ENCODE assay signal across 9 mouse cellular contexts in genomic region chr2:4391678-4392085, GRCm38 (mm10).
DNase-seq lines count a peak whose midpoint lies in the region; ATAC-seq and TF ChIP-seq lines count a peak whose summit lies in the region.
"Had no signal": no experiment of that assay in that cellular context is flagged by ENCODE, and none has a peak within 500 bp of the region (broad histone marks: within the 10 kb centered on the region; RNA-seq: fewer than 3 reads in every experiment).

No protein-coding gene starts in this region.

- H3K27me3 ChIP-seq in liver, postnatal 0 days (ENCODE audit: insufficient read depth, low read length) = no peaks in the 10 kb centered on the region
- no peaks in the 10 kb centered on the region for H3K27me3 ChIP-seq in liver, embryonic 12.5 days (replicated peaks)
- no peaks in the 10 kb centered on the region for H3K27me3 ChIP-seq in limb, embryonic 10.5 days (ENCODE audit: low read depth, poor library complexity, severe bottlenecking)
- no peaks in the 10 kb centered on the region for H3K27me3 ChIP-seq in stomach, embryonic 16.5 days (ENCODE audit: control insufficient read depth, insufficient read depth, low read length)

- no peak overlapping the region for H3K4me3 ChIP-seq in liver, postnatal 0 days (ENCODE audit: low read depth, low read length)
- no peak overlapping the region for H3K4me3 ChIP-seq in liver, embryonic 12.5 days
- H3K4me3 ChIP-seq in limb, embryonic 10.5 days = no peak overlapping the region
- H3K4me3 ChIP-seq in stomach, embryonic 16.5 days (replicated peaks; ENCODE audit: low read length) = no peak overlapping the region; the same call in 1 of the 2 replicates

- H3K9ac ChIP-seq in liver, postnatal 0 days (replicated peaks) = no peak overlapping the region
- no peak overlapping the region for H3K9ac ChIP-seq in liver, embryonic 12.5 days
- H3K9ac ChIP-seq in stomach, embryonic 16.5 days (ENCODE audit: low read length) = peak overlapping the region; percentile 14; the same call in 1 of the 2 replicates

- intact Hi-C loops in heart, postnatal 10 days (cut with DNase I) = no loop called here

- H3K27ac ChIP-seq in liver, postnatal 0 days (ENCODE audit: low read depth) = 0 out of 2 replicates have a peak overlapping the region, but pooled peaks have one; percentile 0
- H3K27ac ChIP-seq in liver, embryonic 12.5 days = no peak overlapping the region
- peak overlapping the region; percentile 50; the same call in 1 of the 2 replicates for H3K27ac ChIP-seq in limb, embryonic 10.5 days
- H3K27ac ChIP-seq in stomach, embryonic 16.5 days (ENCODE audit: low read length) = no peak overlapping the region

- ATAC-seq in liver, postnatal 0 days = no peak
- ATAC-seq in liver, embryonic 12.5 days = no peak
- no peak for ATAC-seq in stomach, embryonic 16.5 days (ENCODE audit: insufficient read depth, low FRiP score)

- no peak overlapping the region for H3K4me2 ChIP-seq in liver, postnatal 0 days (ENCODE audit: low read depth, low read length)
- no peak overlapping the region for H3K4me2 ChIP-seq in liver, embryonic 12.5 days
- peak overlapping the region; percentile 39 for H3K4me2 ChIP-seq in stomach, embryonic 16.5 days (ENCODE audit: low read depth, low read length)

- no peak for TF ChIP-seq CTCF in liver, postnatal 0 days (IDR thresholded peaks at IDR 0.05; ENCODE audit: low read depth)

- 37% methylated on average over 7 of the region's 7 CpGs for WGBS in liver, postnatal 0 days (ENCODE audit: insufficient replicate concordance)
- WGBS in liver, embryonic 12.5 days (ENCODE audit: insufficient replicate concordance) = 16% methylated on average over 7 of the region's 7 CpGs
- WGBS in limb, embryonic 10.5 days = 49% methylated on average over 7 of the region's 7 CpGs
- 31% methylated on average over 7 of the region's 7 CpGs for whole genome bisulfite sequencing in stomach, embryonic 16.5 days

- DNase-seq in liver, postnatal 0 days = peak; percentile 18
- DNase-seq in heart, postnatal 10 days = peak; percentile 61 to 68
- DNase-seq in limb, embryonic 10.5 days (ENCODE audit: low spot score) = no peak
- no peak for DNase-seq in testis, postnatal 14 days (ENCODE audit: low spot score)
- DNase-seq in thymus, postnatal 25 days = no peak
- DNase-seq in natural killer cell, adult 2 months (ENCODE audit: low spot score in 2 of 2) = no peak
- DNase-seq: cerebellum, postnatal 36 days had no signal

- no peaks in the 10 kb centered on the region for H3K9me3 ChIP-seq in liver, postnatal 0 days (ENCODE audit: low read length)
- H3K9me3 ChIP-seq in liver, embryonic 12.5 days (replicated peaks) = no peaks in the 10 kb centered on the region
- no peaks in the 10 kb centered on the region for H3K9me3 ChIP-seq in limb, embryonic 10.5 days (replicated peaks)
- H3K9me3 ChIP-seq in stomach, embryonic 16.5 days (replicated peaks; ENCODE audit: control insufficient read depth, low read length) = no peaks in the 10 kb centered on the region

- H3K36me3 ChIP-seq in liver, postnatal 0 days (replicated peaks; ENCODE audit: insufficient read depth, low read length) = no peaks in the 10 kb centered on the region
- H3K36me3 ChIP-seq in liver, embryonic 12.5 days = no peaks in the 10 kb centered on the region
- H3K36me3 ChIP-seq in limb, embryonic 10.5 days = peaks cover 8% of the 10 kb centered on the region; the same call in 1 of the 2 replicates
- H3K36me3 ChIP-seq in stomach, embryonic 16.5 days (ENCODE audit: control insufficient read depth, insufficient read depth, low read length) = no peaks in the 10 kb centered on the region

- TF ChIP-seq EP300 in liver, postnatal 0 days (IDR thresholded peaks at IDR 0.05; ENCODE audit: low read depth) = no peak

- peaks cover 6% of the 10 kb centered on the region; the same call in 1 of the 2 replicates for H3K4me1 ChIP-seq in liver, postnatal 0 days (ENCODE audit: insufficient read depth)
- no peaks in the 10 kb centered on the region for H3K4me1 ChIP-seq in liver, embryonic 12.5 days
- peaks cover 21% of the 10 kb centered on the region; the same call in 1 of the 2 replicates for H3K4me1 ChIP-seq in limb, embryonic 10.5 days
- peaks cover 5% of the 10 kb centered on the region; the same call in 1 of the 2 replicates for H3K4me1 ChIP-seq in stomach, embryonic 16.5 days (ENCODE audit: control insufficient read depth, insufficient read depth, low read length)

Comparison
In these comparisons a context has a peak if more than half of its experiments do, and no peak if none do; other contexts are left out.
1. H3K27ac ChIP-seq: peak in liver, postnatal 0 days (single experiment) and limb, embryonic 10.5 days (single experiment); none in liver, embryonic 12.5 days (single experiment) and stomach, embryonic 16.5 days (single experiment).
2. DNase-seq: peak in liver, postnatal 0 days (single experiment) and heart, postnatal 10 days (2 of 2); none in limb, embryonic 10.5 days (single experiment), testis, postnatal 14 days (single experiment), thymus, postnatal 25 days (single experiment) and natural killer cell, adult 2 months (0 of 2).